Mouse (Mus musculus): ENCODE measurements at regions not wholly inside any gene's neighbourhood (a gene's known extent, or its start where the extent isn't known, plus 50 kb on each side); places are given as distances from the start of the nearest gene placed in this dataset.

GRCm38 (mm10) chr9:93186638-93187037 is 644.6 kb downstream of the Plod2 start:
- H3K4me3 ChIP-seq (replicated peaks; ENCODE audit: extremely low read depth, low read depth, low read length): no peak overlapping the region
- DNase-seq: no peak
- 39% methylated on average over 1 of the region's 1 CpGs for WGBS
- no peaks in the 10 kb centered on the region for H3K4me1 ChIP-seq (ENCODE audit: control insufficient read depth, insufficient read depth, low read length)
- TF ChIP-seq CTCF (IDR thresholded peaks at IDR 0.05; ENCODE audit: insufficient read depth, low read length): no peak
- TF ChIP-seq POLR2A (IDR thresholded peaks at IDR 0.05; ENCODE audit: borderline replicate concordance, extremely low read depth, low read depth, low read length): no peak

GRCm38 (mm10) chr9:93232562-93232961 is 690.5 kb downstream of the Plod2 start:
- no peaks in the 10 kb centered on the region for H3K4me1 ChIP-seq (ENCODE audit: control insufficient read depth, insufficient read depth, low read length)
- no peak for TF ChIP-seq POLR2A (IDR thresholded peaks at IDR 0.05; ENCODE audit: borderline replicate concordance, extremely low read depth, low read depth, low read length)
- no peak for TF ChIP-seq CTCF (IDR thresholded peaks at IDR 0.05; ENCODE audit: insufficient read depth, low read length)
- no peak for DNase-seq

DNA sequence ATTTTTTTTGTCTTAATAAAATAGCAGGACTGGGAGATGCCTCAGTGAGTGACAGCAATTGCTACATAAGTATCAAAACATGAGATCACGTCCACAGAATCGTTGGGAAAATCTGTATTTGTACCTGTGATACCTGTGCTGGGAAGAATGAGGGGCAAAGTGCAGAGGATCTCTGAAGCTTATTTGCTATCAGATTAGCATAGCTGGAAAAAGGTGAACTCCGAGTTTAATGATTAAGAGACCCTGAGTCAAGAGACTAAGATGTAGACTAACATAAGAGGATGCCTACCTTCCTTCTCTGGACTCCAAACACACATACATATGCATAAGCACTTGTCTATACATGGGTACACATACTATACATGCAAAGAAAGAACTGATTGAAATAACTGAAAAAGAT is 710.1 kb downstream of the Plod2 start:
- DNase-seq: no peak
- H3K4me3 ChIP-seq (replicated peaks; ENCODE audit: extremely low read depth, low read depth, low read length): no peak overlapping the region
- 63% methylated on average over 3 of the region's 3 CpGs for WGBS
- TF ChIP-seq CTCF (IDR thresholded peaks at IDR 0.05; ENCODE audit: insufficient read depth, low read length): no peak
- no peak for TF ChIP-seq POLR2A (IDR thresholded peaks at IDR 0.05; ENCODE audit: borderline replicate concordance, extremely low read depth, low read depth, low read length)
- H3K4me1 ChIP-seq (ENCODE audit: control insufficient read depth, insufficient read depth, low read length): no peaks in the 10 kb centered on the region

More at GRCm38 (mm10) chr9:93232562-93232961, 690.5 kb downstream of the Plod2 start:
- no peak overlapping the region for H3K4me3 ChIP-seq (replicated peaks; ENCODE audit: extremely low read depth, low read depth, low read length)

- H3K4me3 ChIP-seq (replicated peaks; ENCODE audit: extremely low read depth, low read depth, low read length): no peak overlapping the region
- WGBS: 72% methylated on average over 2 of the region's 2 CpGs
- no peak for DNase-seq
- no peak for TF ChIP-seq CTCF (IDR thresholded peaks at IDR 0.05; ENCODE audit: insufficient read depth, low read length)
- no peak for TF ChIP-seq POLR2A (IDR thresholded peaks at IDR 0.05; ENCODE audit: borderline replicate concordance, extremely low read depth, low read depth, low read length)
- H3K4me1 ChIP-seq (ENCODE audit: control insufficient read depth, insufficient read depth, low read length): no peaks in the 10 kb centered on the region
These were observed 755.3 kb downstream of the Plod2 start for GRCm38 (mm10) chr9:93297332-93297731.

GRCm38 (mm10) chr9:93306753-93307152 is 764.7 kb downstream of the Plod2 start:
- DNase-seq: no peak
- WGBS: 37% methylated on average over 2 of the region's 2 CpGs
- TF ChIP-seq CTCF (IDR thresholded peaks at IDR 0.05; ENCODE audit: insufficient read depth, low read length): no peak
- no peak for TF ChIP-seq POLR2A (IDR thresholded peaks at IDR 0.05; ENCODE audit: borderline replicate concordance, extremely low read depth, low read depth, low read length)
- H3K4me3 ChIP-seq (replicated peaks; ENCODE audit: extremely low read depth, low read depth, low read length): no peak overlapping the region
- no peaks in the 10 kb centered on the region for H3K4me1 ChIP-seq (ENCODE audit: control insufficient read depth, insufficient read depth, low read length)

- TF ChIP-seq POLR2A (IDR thresholded peaks at IDR 0.05; ENCODE audit: borderline replicate concordance, extremely low read depth, low read depth, low read length): no peak
- no peak for TF ChIP-seq CTCF (IDR thresholded peaks at IDR 0.05; ENCODE audit: insufficient read depth, low read length)
- DNase-seq: no peak
- no peaks in the 10 kb centered on the region for H3K4me1 ChIP-seq (ENCODE audit: control insufficient read depth, insufficient read depth, low read length)
- WGBS: 42% methylated on average over 2 of the region's 2 CpGs
- H3K4me3 ChIP-seq (replicated peaks; ENCODE audit: extremely low read depth, low read depth, low read length): no peak overlapping the region
These were observed 787.1 kb downstream of the Plod2 start for GRCm38 (mm10) chr9:93328997-93329682.
